Mouse (Mus musculus) Patski (cell line): ENCODE measurements around the gene Hectd4. TPM values are rescaled to one million over a fixed set of nuclear protein-coding genes. Genes with fewer than 3 reads are reported as not detected.

Source experiments
- ATAC-seq: fragments of 100-300 bp; one replicate; pipeline ENCODE4 v1.8.0; 2021
- CTCF ChIA-PET: fragments of 350-600 bp; sonication (Branson Sonifier 250); formaldehyde crosslinking; loops from one replicate; lab custom pipeline; 2022; ENCODE audit warnings: inconsistent platforms; lab: Charles Lee
- POLR2A ChIA-PET: fragments of 350-600 bp; sonication (Branson Sonifier 250); formaldehyde crosslinking; loops from one replicate; lab custom pipeline; 2022; ENCODE audit warnings: antibody characterized with exemption, inconsistent platforms; lab: Charles Lee
- DNase-seq: peaks from one replicate; pipeline ENCODE4 v3.0.0-alpha.2; 2011; ENCODE audit warnings: low read depth, low spot score
- H3K27me3 ChIP-seq: fragments of 371-371 bp; one replicate; pipeline ENCODE4 v1.5.1; 2021
- CTCF ChIP-seq: fragments of 100-300 bp; IDR thresholded peaks from one replicate; pipeline ENCODE4 v1.5.1; 2021
- in situ Hi-C: fragments of 300-500 bp; cut with MboI; formaldehyde crosslinking; loops from 3 replicates; pipeline ENCODE4 v1.11.1; 2018; ENCODE audit warnings: low pct_unique_long_range_greater_than_20kb, mixed read lengths
- polyA plus RNA-seq: library from polyadenylated mRNA; unstranded; gene quantifications from one replicate; pipeline ENCODE4 v1.2.3, GENCODE M21; 2021

Hectd4 gene
- polyA plus RNA-seq, 1 experiment from 2014 or later: 13.7 TPM

DNA sequence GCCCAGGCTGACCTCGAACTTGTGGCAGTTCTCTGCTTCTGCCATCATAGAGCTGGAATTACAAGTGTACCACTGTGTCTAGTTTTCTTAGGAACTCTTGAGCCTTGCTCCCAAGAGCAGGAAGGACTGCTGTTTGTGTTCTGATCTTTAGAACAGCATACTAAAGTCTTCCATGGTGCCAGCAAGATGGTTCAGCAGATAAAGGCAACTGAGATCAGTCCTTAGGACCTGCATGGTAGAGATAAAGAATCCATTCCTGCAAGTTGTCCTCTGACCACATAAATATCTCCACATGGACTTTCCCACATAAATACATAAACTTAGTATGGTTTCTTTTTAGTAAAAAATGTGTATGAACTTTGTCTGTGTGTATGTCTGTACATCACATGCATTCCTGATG lies 22.7 kb downstream of the Hectd4 start:
- POLR2A ChIA-PET: interaction anchor here (0.5 kb wide), 1 partner anchor 9 kb away, joined by 3 read pairs; no protein-coding TSS in a partner anchor
- CTCF ChIA-PET: no interaction called here
- DNase-seq (no peak), ATAC-seq (no peak)
- TF ChIP-seq CTCF: no peak
- in situ Hi-C loops: no loop called here
- H3K27me3 ChIP-seq: no peaks in the 10 kb centered on the region

DNA sequence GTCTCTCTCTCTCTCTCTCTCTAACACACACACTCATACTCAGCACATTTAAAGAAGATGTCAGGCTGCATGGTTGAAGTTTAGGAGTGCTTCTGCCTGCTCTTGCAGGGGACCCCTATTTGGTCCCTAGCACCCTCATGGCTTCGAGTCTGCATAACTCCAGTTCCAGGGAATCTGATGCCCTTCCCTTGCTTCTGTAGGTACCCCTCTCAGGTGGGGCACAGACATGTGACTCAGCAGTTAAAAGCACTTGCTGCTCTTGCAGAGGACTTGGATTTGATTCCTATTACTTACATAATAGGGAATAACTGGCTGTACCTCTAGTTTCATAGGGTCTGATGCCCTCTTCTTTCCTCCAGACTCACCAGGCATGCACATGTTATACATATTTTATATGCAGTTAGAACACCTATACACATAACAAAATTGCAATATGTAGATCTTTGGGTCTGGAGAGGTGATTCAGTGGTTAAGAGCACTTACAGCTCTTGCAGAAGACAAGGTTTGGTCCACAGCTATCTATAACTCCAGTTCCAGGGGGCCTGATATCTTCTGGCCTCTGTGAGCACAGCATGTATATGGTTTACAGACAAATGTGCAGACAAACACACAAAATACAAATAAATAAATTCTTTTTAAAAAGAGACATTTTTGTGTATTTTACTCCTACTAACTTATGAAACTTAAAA lies 23.8 kb downstream of the Hectd4 start:
- H3K27me3 ChIP-seq: no peaks in the 10 kb centered on the region
- no peak for TF ChIP-seq CTCF
- POLR2A ChIA-PET: no interaction called here
- no peak for DNase-seq
- ATAC-seq: no peak
- CTCF ChIA-PET: no interaction called here
- in situ Hi-C loops: no loop called here

DNA sequence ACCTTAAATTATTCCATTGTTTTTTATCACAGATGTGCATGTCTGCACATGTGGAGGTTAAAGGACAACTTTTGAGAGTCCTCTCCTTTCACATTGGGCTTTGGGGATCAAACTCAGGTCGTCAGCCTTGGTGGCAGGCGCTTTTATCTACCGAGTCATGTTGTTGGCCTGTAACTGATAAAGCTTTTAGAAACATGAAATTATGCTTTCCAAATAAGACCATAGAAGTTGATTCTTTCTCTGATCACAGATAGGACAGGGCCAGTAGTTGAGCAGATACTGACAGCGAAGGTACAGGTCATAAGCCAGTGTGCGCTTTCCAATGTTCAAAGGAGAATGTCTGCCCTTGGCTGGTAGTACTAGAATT lies 24.3 kb downstream of the Hectd4 start:
- CTCF ChIA-PET: no interaction called here
- no peak for TF ChIP-seq CTCF

DNA sequence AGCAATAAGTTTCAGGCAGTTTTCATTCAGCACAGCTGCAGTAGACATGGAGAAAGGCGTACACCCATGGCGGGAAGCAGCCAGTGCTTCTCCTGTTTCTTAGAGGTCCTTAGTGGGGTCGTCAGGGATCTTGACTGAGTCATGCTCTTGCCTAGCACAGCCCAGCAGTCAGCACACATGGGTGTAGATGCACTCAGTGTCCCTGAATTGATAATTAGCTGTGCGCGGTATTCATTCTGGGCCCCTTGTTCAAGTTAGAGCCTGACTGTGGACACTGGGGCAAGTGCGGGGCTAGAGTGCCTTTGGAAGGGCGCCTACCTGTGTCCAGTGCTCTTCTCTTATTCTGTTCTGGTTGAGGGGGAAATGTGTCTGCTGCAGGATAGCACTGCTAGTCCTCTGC lies 25.2 kb downstream of the Hectd4 start:
- no peaks in the 10 kb centered on the region for H3K27me3 ChIP-seq
- DNase-seq (no peak), ATAC-seq (no peak)
- ChIA-PET CTCF (no interaction called here), POLR2A (interaction anchor here (1.4 kb wide), 1 partner anchor 24 kb away, joined by 3 read pairs; no protein-coding TSS in a partner anchor)
- in situ Hi-C loops: no loop called here
- no peak for TF ChIP-seq CTCF

More for the DNA sequence above, 24.3 kb downstream of the Hectd4 start:
- in situ Hi-C loops: no loop called here
- POLR2A ChIA-PET: no interaction called here
- H3K27me3 ChIP-seq: no peaks in the 10 kb centered on the region
- ATAC-seq (no peak), DNase-seq (no peak)

DNA sequence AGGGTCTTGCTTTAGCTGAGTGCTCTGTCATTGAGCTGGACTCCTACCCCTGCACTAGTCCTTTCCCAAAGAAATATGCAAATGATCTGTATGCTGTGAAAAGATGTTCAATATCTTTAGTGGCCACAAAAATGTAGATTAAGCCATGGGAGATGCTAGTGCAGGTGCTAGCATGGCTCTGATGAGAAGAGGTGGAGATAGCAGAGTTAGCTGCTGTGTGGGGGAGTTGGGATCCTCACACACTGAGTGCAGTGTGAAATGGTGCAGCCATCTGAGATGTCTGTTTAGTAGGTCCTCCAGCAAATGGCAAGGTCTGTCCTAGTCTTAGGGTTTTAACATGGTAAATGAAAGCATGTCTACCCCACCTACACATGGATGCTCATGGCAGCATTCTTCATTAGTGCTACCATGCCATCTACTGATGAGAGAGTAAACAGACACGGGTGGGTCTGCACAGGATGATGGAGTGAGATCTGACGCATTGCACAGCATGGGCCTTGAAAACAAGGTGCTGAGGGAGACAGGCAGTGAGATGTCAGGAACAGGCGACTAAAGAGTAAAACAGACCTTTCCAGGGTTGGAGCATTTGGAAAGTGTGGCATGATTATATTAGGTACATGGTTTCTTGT lies 28.9 kb downstream of the Hectd4 start:
- no peaks in the 10 kb centered on the region for H3K27me3 ChIP-seq
- POLR2A ChIA-PET: no interaction called here
- ATAC-seq: no peak
- TF ChIP-seq CTCF: no peak
- CTCF ChIA-PET: interaction anchor here (1.3 to 2.3 kb wide), 2 partner anchors 22 to 29 kb away, joined by 3 to 7 read pairs; partner anchors contain the start of gene Hectd4
- in situ Hi-C loops: no loop called here
- DNase-seq: no peak

DNA sequence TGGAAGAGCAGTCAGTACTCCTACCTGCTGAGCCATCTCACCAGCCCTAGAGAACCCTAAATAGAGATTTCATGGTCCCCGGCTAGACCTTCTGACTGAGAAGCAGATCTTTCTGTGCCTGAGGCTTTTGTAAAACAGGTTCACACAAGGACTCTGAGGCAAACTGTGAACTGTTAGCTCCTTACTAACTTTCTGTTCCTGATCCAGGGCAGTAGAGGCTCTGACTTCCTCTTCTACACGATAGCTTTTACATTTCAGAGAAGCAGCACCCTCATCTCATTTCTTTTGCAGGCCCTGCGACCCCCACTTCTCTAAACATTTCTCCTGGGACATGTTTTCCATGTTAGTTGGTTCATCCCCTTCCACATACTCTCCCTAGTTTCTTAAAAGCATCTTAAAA lies 29.7 kb downstream of the Hectd4 start:
- in situ Hi-C loops: no loop called here
- no peaks in the 10 kb centered on the region for H3K27me3 ChIP-seq
- CTCF ChIA-PET: interaction anchor here (1.3 to 2.3 kb wide), 2 partner anchors 23 to 30 kb away, joined by 3 to 7 read pairs; partner anchors contain the start of gene Hectd4
- ATAC-seq (no peak), DNase-seq (no peak)
- no peak for TF ChIP-seq CTCF
- POLR2A ChIA-PET: no interaction called here

DNA sequence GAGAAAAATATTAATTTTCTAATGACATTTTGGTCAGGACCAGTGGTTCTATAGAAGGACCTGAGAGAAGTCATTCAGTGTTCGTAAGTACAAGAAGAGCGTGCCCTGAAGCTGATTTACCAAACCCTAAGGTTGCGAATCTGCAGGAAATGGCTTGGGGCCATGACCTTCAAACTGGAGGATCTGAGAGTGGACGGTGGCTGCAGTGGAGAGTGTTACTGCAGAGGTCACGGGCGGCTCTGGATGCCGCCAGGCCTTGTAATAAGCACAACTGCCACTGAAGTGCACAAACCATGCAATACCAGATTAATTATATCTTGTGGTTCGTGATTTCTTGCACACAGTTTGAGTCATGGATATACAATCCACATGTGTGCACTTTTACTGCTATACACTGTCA lies 31.8 kb downstream of the Hectd4 start:
- ChIA-PET CTCF (interaction anchor here (0.9 to 1.6 kb wide), 3 partner anchors 11 to 21 kb away, joined by 3 to 4 read pairs (median 3); no protein-coding TSS in a partner anchor), POLR2A (interaction anchor here (0.6 to 0.8 kb wide), 2 partner anchors 9 to 11 kb away, joined by 3 to 4 read pairs; no protein-coding TSS in a partner anchor)

DNA sequence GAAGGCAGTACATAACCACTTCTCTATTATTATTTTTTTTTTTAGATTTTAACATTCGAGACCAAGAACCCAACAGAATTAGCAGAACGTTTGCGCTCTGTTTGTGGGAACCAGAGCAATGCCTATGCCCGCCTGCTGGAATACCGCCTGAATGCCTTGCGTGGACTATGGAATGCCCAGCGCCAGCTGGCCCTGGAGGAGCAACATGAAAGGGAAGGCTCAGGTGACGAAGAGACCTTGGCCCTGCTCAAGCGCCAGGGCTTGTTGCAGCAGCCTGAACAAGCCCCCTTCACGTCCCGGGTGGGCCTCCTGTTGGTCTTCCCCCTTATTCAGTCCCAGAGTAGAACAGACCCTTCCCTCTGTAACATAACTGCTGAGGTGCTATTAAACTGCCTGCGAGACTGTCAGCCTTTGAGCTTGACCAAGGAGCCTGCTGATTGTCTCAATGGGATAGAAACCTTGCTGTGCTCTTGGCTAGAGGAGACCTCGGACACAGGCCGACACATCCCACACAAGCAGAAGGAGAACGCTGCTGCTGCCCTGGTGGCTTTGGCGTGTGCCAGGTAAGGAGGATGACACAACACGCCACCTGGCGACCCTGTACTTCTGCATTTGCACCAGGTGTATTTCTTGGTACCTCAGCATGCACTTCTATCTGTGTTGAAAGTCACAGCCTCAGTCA lies 33.9 kb downstream of the Hectd4 start:
- no peaks in the 10 kb centered on the region for H3K27me3 ChIP-seq
- in situ Hi-C loops: no loop called here
- no peak for TF ChIP-seq CTCF
- DNase-seq: no peak
- ChIA-PET POLR2A (no interaction called here), CTCF (no interaction called here)
- ATAC-seq: no peak

More for the DNA sequence above, 31.8 kb downstream of the Hectd4 start:
- TF ChIP-seq CTCF: no peak
- ATAC-seq (no peak), DNase-seq (no peak)
- in situ Hi-C loops: no loop called here
- H3K27me3 ChIP-seq: no peaks in the 10 kb centered on the region

DNA sequence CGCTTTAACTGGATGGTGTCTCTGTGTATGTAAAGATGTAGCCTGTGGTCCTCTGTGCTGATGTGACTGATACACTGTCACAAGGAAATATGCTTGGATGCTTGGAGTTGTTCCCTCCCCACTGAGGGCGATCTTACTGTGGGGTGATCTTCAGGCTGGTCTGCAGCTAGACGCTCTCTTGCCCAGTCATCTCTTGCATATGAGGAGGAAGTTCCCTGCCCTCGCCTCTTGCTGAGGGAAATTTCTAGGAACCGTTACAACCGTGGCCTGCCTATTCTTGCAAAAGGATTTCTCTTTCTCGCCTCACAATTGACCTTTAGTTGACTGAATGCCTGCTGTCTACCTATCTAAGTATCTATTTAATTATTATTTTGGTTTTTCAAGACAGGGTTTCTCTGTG lies 35.0 kb downstream of the Hectd4 start:
- ATAC-seq (no peak), DNase-seq (no peak)
- CTCF ChIA-PET: no interaction called here
- TF ChIP-seq CTCF: no peak
- in situ Hi-C loops: no loop called here
- no peaks in the 10 kb centered on the region for H3K27me3 ChIP-seq
- POLR2A ChIA-PET: no interaction called here

DNA sequence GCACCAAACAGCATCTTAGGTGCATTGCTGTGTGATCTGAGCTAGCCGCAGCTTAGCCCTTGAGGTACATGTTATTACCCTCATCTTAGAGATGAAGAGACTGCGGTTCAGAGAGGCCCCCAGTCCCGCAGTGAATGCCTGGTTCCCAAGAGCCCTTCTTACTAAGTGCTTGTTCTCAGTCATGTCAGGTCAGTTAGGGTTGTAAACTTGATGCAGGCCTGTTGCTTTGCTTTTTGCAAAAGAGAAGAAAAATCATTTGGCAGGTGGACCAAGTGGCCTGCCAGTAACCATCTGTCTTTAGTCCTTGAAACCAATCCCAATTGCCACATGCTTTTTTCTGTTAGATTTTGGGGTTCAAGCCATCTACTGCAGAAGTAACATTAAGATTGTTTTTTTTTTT lies 41.8 kb downstream of the Hectd4 start:
- H3K27me3 ChIP-seq: no peaks in the 10 kb centered on the region
- DNase-seq (no peak), ATAC-seq (no peak)
- ChIA-PET POLR2A (no interaction called here), CTCF (no interaction called here)
- in situ Hi-C loops: no loop called here
- TF ChIP-seq CTCF: no peak
